Mouse (Mus musculus) G1E (cell line): ENCODE data around the gene Myo1g.

Source experiments
- CTCF ChIP-seq: IDR thresholded peaks from 2 replicates; pipeline ENCODE4 v1.5.1; 2012; ENCODE audit warnings: low read depth, low read length, inconsistent platforms, mixed read lengths
- GATA1 ChIP-seq: IDR thresholded peaks from 2 replicates; pipeline ENCODE4 v1.6.1; 2012; ENCODE audit warnings: borderline replicate concordance, low read length, inconsistent platforms, mixed read lengths
- GATA2 ChIP-seq: IDR thresholded peaks from 2 replicates; pipeline ENCODE4 v1.6.1; 2012; ENCODE audit warnings: low read depth, low read length, inconsistent platforms, borderline replicate concordance
- POLR2AphosphoS5 ChIP-seq: IDR thresholded peaks from 2 replicates; pipeline ENCODE4 v1.6.1; 2012; ENCODE audit warnings: low read depth, low read length, inconsistent platforms; ENCODE audit not compliant: insufficient replicate concordance

DNA sequence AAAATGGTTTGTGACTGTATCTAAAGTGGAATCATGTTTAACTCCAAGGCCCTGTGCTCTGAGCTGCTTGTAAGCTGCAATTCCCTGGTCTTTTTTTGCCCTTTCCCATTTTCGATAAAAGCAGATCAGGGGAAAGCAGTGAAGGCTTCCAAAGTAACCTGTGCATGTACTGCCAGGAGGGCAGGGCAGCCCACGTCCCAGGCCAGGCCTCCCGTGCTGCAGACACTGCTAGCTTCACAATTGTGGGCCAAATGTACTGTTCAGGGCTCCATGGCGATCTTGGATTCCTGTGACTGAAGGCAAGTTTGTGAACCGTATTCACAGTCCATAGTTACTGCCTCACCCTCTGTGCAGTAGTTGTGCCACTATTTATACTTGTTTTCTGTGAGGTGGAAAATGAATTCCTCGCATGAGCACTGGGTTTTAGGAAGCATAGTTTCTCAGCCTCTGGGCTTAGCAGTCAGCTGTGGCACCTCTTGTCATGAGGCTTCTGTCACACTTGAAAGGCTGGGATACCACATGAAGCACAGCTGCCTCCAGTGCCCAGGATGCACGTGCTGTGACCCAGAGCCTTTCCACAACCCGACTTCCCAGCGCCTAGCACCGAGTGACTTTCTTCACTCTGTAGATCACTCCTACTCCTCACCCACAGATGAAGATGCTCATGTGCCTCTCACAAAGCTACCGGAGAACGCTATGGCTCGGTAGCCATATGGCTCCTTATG, 39.9 kb downstream of the Myo1g start:
- TF ChIP-seq CTCF (no peak), POLR2AphosphoS5 (no peak), GATA2 (no peak), GATA1 (no peak)
